Mouse (Mus musculus): ENCODE data around the gene I0C0044D17Rik.

Gene I0C0044D17Rik

DNA sequence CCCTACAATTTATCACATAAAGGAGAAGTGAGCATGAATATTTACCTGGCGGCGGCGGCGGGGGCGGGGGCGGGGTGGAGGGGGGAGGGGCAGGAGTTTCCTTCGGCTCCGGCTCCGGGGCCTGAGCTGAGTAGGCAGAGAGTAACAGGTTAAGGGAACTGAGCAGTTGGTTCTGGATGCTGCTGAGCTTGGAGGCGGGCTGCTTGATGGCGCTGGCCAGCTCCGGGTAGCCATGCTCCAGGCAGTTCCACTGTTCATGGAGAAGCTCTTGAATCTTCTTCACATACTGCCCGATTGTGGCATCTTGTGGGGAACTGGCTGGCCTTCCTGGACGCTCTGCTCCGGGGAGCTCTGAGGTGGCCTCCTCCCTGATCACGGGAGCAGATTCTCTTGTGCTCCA is 45.4 kb downstream of the I0C0044D17Rik start:
- DNase-seq (ENCODE audit: inconsistent age in 2 of 2, low spot score in 1 of 2) = no peak

DNA sequence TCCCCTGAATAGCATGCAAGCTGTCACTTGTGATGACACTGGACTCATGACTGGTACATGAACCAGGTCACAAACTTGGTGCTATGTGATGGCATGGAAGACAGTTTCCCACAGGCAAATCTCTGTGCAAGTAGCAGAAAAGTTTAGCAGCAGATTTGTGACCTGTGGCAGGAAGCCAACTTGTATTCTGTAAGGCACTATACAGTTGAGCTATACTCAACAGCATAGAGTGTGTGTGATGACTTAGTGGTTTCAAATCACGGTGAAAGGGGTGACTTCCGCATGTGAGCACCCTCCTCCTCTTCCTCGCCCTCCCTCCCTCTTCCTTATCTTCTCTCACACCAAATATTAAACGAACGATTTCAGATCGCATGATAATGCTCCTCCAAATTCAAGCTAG is 46.2 kb downstream of the I0C0044D17Rik start:
- DNase-seq (ENCODE audit: inconsistent age in 2 of 2, low spot score in 1 of 2) = no peak

DNA sequence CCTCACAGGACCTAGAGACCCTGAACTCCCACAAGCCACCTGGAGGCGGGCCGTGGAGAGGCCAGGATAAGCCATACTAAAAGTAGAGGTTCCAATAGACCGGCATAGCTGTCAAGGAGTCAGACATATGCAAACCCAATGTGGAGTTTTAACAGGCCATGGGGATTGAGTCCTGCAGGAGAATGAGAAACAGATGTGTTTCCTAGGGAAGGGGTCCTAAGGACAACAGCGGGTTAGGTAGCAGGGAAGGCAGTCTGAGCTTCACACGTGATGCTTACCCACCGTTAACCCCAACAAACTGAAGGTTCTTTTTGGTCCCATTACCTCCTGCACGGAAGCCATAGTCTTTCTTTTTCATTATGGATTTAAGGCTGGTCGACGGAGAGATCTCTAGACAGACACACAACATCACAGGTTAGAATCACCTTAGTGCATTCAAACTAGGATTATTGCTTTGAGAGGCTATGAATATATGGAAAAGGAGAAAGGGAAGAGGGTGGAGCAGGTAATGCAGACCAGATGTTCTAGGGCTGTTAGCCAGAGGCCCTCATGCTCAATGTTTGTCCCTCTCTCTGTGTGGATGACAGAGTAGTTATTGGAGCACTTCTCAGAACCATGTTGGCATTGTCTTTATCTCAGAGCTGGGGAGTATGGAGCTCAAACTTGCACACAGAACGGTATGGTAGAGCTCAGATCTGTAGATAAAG is 46.8 kb downstream of the I0C0044D17Rik start:
- DNase-seq (ENCODE audit: inconsistent age in 2 of 2, low spot score in 1 of 2) = no peak

DNA sequence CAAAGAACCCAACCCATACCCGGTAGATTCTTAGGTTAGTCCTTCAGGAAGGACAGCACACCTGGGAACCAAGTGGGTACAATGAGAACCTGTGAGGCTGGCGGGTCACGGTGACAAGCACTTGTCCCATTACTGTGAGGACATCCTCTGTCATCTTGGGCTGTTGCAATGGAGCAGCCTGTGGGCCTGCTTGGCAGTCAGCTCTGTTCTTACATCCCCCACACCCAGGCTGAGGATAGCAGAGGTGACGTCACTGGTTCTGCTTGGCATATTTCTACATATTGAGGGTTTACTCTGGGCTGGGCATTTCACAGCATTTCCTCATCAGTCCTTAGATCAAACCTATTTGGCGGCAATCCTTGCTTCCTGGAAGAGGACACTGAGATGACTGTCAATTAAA is 49.9 kb downstream of the I0C0044D17Rik start:
- no peak for DNase-seq (ENCODE audit: inconsistent age in 2 of 2, low spot score in 1 of 2)

Measured in adrenal gland, adult (tissue).